Mouse (Mus musculus): ENCODE measurements around the gene Cetn4. TPM values are rescaled to one million over a fixed set of nuclear protein-coding genes. Genes with fewer than 3 reads are reported as not detected.

Cetn4 gene
- polyA plus RNA-seq, 1 experiment from 2014 or later: 1.7 TPM

GRCm38 (mm10) chr3:37348221-37349165, 36.0 kb upstream of the Cetn4 start, which contains the start of gene Fgf2:
Gene Fgf2 (plus strand): TSS chr3:37348346.
- H3K27ac ChIP-seq (replicated peaks): peak within 1 kb of the TSS; percentile 53
- TF ChIP-seq CTCF (IDR thresholded peaks at IDR 0.05; ENCODE audit: low read depth) (no peak), EP300 (optimal IDR thresholded peaks at IDR 0.05) (no peak)

GRCm38 (mm10) chr3:37347671-37348070, 35.2 kb upstream of the Cetn4 start:
- no peak for ATAC-seq (ENCODE audit: low FRiP score, low TSS enrichment)
- peak overlapping the region; percentile 84 for H3K4me2 ChIP-seq (replicated peaks; ENCODE audit: low read depth)
- peaks cover 3% of the 10 kb centered on the region; the same call in 1 of the 2 replicates for H3K4me1 ChIP-seq (replicated peaks; ENCODE audit: control insufficient read depth, insufficient read depth)
- no peak overlapping the region for H3K27ac ChIP-seq (replicated peaks)
- WGBS: 34% methylated on average over 9 of the region's 9 CpGs
- H3K27me3 ChIP-seq (ENCODE audit: control insufficient read depth, insufficient read depth, low read length): no peaks in the 10 kb centered on the region
- H3K4me3 ChIP-seq (ENCODE audit: low read depth, low read length): peak overlapping the region; percentile 74; the same call in 1 of the 2 replicates
- H3K9ac ChIP-seq (ENCODE audit: low read length): no peak overlapping the region
- no peaks in the 10 kb centered on the region for H3K9me3 ChIP-seq (ENCODE audit: control insufficient read depth, low read length)
- H3K36me3 ChIP-seq (ENCODE audit: control insufficient read depth, insufficient read depth, low read length): no peaks in the 10 kb centered on the region
- TF ChIP-seq CTCF (IDR thresholded peaks at IDR 0.05; ENCODE audit: low read depth) (no peak), EP300 (optimal IDR thresholded peaks at IDR 0.05) (no peak)
- DNase-seq (ENCODE audit: low spot score): no peak

More at GRCm38 (mm10) chr3:37348221-37349165, 36.0 kb upstream of the Cetn4 start, which contains the start of gene Fgf2:
- DNase-seq (ENCODE audit: low spot score) (peak; percentile 41), ATAC-seq (ENCODE audit: low FRiP score, low TSS enrichment) (peak; percentile 61)
- Histone ChIP-seq H3K4me3 (ENCODE audit: low read depth, low read length) (peak within 1 kb of the TSS; percentile 74), H3K4me2 (replicated peaks; ENCODE audit: low read depth) (peak within 1 kb of the TSS; percentile 84), H3K9ac (ENCODE audit: low read length) (peak within 1 kb of the TSS; percentile 80), H3K36me3 (ENCODE audit: control insufficient read depth, insufficient read depth, low read length) (no peaks in the 10 kb centered on the region), H3K4me1 (replicated peaks; ENCODE audit: control insufficient read depth, insufficient read depth) (peaks cover 3% of the 10 kb centered on the region; the same call in 1 of the 2 replicates), H3K9me3 (ENCODE audit: control insufficient read depth, low read length) (no peaks in the 10 kb centered on the region), H3K27me3 (ENCODE audit: control insufficient read depth, insufficient read depth, low read length) (no peaks in the 10 kb centered on the region)
- WGBS: 1% methylated on average over 41 of the region's 75 CpGs

DNA sequence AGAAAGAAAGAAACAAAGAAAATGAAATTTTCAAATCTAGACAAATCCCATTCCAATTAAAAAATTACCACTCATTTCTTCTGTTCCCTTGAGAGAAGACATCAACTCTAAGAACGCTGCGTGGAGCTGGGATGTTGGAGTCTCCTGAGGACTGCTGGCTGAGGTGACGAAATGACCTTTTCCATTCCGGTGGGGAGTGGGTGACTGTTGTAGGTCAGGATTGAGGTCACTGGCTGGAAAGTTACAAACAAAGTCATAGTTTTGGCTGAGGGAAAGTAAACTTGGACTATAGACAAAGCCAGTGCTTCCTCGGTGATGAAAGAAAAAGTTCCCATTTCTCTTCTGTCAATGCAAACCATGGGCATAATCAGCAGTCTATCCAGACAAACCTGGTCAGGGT, 30.3 kb upstream of the Cetn4 start:
- H3K27ac ChIP-seq (replicated peaks): no peak overlapping the region
- 39% methylated on average over 5 of the region's 5 CpGs for WGBS
- no peaks in the 10 kb centered on the region for H3K27me3 ChIP-seq (ENCODE audit: control insufficient read depth, insufficient read depth, low read length)
- DNase-seq (ENCODE audit: low spot score) (no peak), ATAC-seq (ENCODE audit: low FRiP score, low TSS enrichment) (no peak)
- no peak overlapping the region for H3K4me3 ChIP-seq (ENCODE audit: low read depth, low read length)
- H3K9ac ChIP-seq (ENCODE audit: low read length): no peak overlapping the region
- no peak overlapping the region for H3K4me2 ChIP-seq (replicated peaks; ENCODE audit: low read depth)
- H3K9me3 ChIP-seq (ENCODE audit: control insufficient read depth, low read length): no peaks in the 10 kb centered on the region
- peaks cover under 1% of the 10 kb centered on the region; the same call in 1 of the 2 replicates for H3K4me1 ChIP-seq (replicated peaks; ENCODE audit: control insufficient read depth, insufficient read depth)
- no peaks in the 10 kb centered on the region for H3K36me3 ChIP-seq (ENCODE audit: control insufficient read depth, insufficient read depth, low read length)
- TF ChIP-seq EP300 (optimal IDR thresholded peaks at IDR 0.05) (no peak), CTCF (IDR thresholded peaks at IDR 0.05; ENCODE audit: low read depth) (no peak)

- 67% methylated on average over 5 of the region's 5 CpGs for WGBS
- no peaks in the 10 kb centered on the region for H3K27me3 ChIP-seq (ENCODE audit: control insufficient read depth, insufficient read depth, low read length)
- ATAC-seq (ENCODE audit: low FRiP score, low TSS enrichment) (no peak), DNase-seq (ENCODE audit: low spot score) (no peak)
- H3K36me3 ChIP-seq (ENCODE audit: control insufficient read depth, insufficient read depth, low read length): no peaks in the 10 kb centered on the region
- no peak overlapping the region for H3K27ac ChIP-seq (replicated peaks)
- no peak overlapping the region for H3K4me2 ChIP-seq (replicated peaks; ENCODE audit: low read depth)
- no peaks in the 10 kb centered on the region for H3K9me3 ChIP-seq (ENCODE audit: control insufficient read depth, low read length)
- no peaks in the 10 kb centered on the region for H3K4me1 ChIP-seq (replicated peaks; ENCODE audit: control insufficient read depth, insufficient read depth)
- H3K9ac ChIP-seq (ENCODE audit: low read length): no peak overlapping the region
- no peak overlapping the region for H3K4me3 ChIP-seq (ENCODE audit: low read depth, low read length)
- TF ChIP-seq CTCF (IDR thresholded peaks at IDR 0.05; ENCODE audit: low read depth): peak; percentile 63
- TF ChIP-seq EP300 (optimal IDR thresholded peaks at IDR 0.05): no peak
These were observed 28.6 kb upstream of the Cetn4 start for GRCm38 (mm10) chr3:37341110-37341509.

- H3K27me3 ChIP-seq (ENCODE audit: control insufficient read depth, insufficient read depth, low read length): no peaks in the 10 kb centered on the region
- no peak overlapping the region for H3K27ac ChIP-seq (replicated peaks)
- ATAC-seq (ENCODE audit: low FRiP score, low TSS enrichment): no peak
- H3K4me2 ChIP-seq (replicated peaks; ENCODE audit: low read depth): no peak overlapping the region
- TF ChIP-seq CTCF (IDR thresholded peaks at IDR 0.05; ENCODE audit: low read depth): no peak
- TF ChIP-seq EP300 (optimal IDR thresholded peaks at IDR 0.05): no peak
- H3K4me3 ChIP-seq (ENCODE audit: low read depth, low read length): no peak overlapping the region
- WGBS: 91% methylated on average over 4 of the region's 4 CpGs
- no peaks in the 10 kb centered on the region for H3K4me1 ChIP-seq (replicated peaks; ENCODE audit: control insufficient read depth, insufficient read depth)
- H3K9ac ChIP-seq (ENCODE audit: low read length): no peak overlapping the region
- H3K36me3 ChIP-seq (ENCODE audit: control insufficient read depth, insufficient read depth, low read length): no peaks in the 10 kb centered on the region
- H3K9me3 ChIP-seq (ENCODE audit: control insufficient read depth, low read length): no peaks in the 10 kb centered on the region
- DNase-seq (ENCODE audit: low spot score): no peak
These were observed 21.5 kb upstream of the Cetn4 start for GRCm38 (mm10) chr3:37334053-37334452.

DNA sequence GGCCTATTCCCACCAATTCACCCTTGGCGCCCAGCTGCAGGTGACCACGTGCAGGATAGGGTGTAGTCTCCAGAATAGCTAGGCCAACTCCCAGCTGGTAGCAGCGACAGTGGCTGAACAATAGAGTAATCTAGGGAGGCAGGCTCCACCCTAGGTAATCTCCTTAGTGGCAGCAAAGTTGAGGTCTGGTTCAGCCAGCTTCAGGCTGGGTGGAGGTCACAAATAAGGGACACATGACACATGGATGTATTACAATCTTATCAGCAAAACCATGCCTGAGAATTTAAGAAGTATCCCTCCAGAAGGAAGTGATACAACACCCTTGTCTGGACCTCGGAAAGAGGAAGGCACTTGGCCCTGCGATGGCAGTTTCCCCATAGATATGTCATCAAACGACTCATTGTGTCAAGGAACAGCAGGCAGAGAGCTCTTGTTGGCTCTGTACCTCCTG, 19.5 kb upstream of the Cetn4 start:
- 57% methylated on average over 6 of the region's 6 CpGs for WGBS
- no peak overlapping the region for H3K27ac ChIP-seq (replicated peaks)
- no peak for ATAC-seq (ENCODE audit: low FRiP score, low TSS enrichment)
- H3K4me1 ChIP-seq (replicated peaks; ENCODE audit: control insufficient read depth, insufficient read depth): no peaks in the 10 kb centered on the region
- no peaks in the 10 kb centered on the region for H3K36me3 ChIP-seq (ENCODE audit: control insufficient read depth, insufficient read depth, low read length)
- H3K9me3 ChIP-seq (ENCODE audit: control insufficient read depth, low read length): no peaks in the 10 kb centered on the region
- no peak overlapping the region for H3K4me2 ChIP-seq (replicated peaks; ENCODE audit: low read depth)
- H3K27me3 ChIP-seq (ENCODE audit: control insufficient read depth, insufficient read depth, low read length): no peaks in the 10 kb centered on the region
- no peak for TF ChIP-seq CTCF (IDR thresholded peaks at IDR 0.05; ENCODE audit: low read depth)
- no peak for TF ChIP-seq EP300 (optimal IDR thresholded peaks at IDR 0.05)
- DNase-seq (ENCODE audit: low spot score): no peak
- H3K4me3 ChIP-seq (ENCODE audit: low read depth, low read length): no peak overlapping the region
- H3K9ac ChIP-seq (ENCODE audit: low read length): no peak overlapping the region
